Mouse (Mus musculus) heart, embryonic 14.5 days (tissue): Measurements from ENCODE around the gene Samd14. TPM values are rescaled to one million over a fixed set of nuclear protein-coding genes. Genes with fewer than 3 reads are reported as not detected.

Experiments used
- ATAC-seq: fragments of 200-750 bp; cut with Nextera tagmentation; 2 replicates; pipeline ENCODE4 v1.8.0; 2017; ENCODE audit warnings: low read depth, moderate TSS enrichment; ENCODE audit not compliant: insufficient number of reproducible peaks, insufficient read depth, low FRiP score
- H3K27ac ChIP-seq, 2 experiments: fragments of 200-500 bp in 1 of 2; fragments of 300-500 bp in 1 of 2; sonication (generic) in 1 of 2; replicated peaks in 1 of 2; 2 replicates each; pipeline ENCODE4 v1.5.1; 2012 to 2014; ENCODE audit warnings: low read depth in 2 of 2, low read length in 2 of 2, control low read depth in 1 of 2, mild to moderate bottlenecking in 1 of 2, mixed read lengths in 1 of 2; ENCODE audit not compliant: control insufficient read depth in 1 of 2, insufficient read depth in 1 of 2
- H3K27me3 ChIP-seq: fragments of 300-500 bp; sonication (generic); 2 replicates; pipeline ENCODE4 v1.6.1; 2014; ENCODE audit warnings: mild to moderate bottlenecking, low read length, control low read depth; ENCODE audit not compliant: control insufficient read depth, insufficient read depth
- H3K36me3 ChIP-seq: fragments of 300-500 bp; sonication (generic); 2 replicates; pipeline ENCODE4 v1.6.1; 2014; ENCODE audit warnings: mild to moderate bottlenecking, control low read depth, low read length, mixed read lengths; ENCODE audit not compliant: control insufficient read depth, insufficient read depth
- H3K4me1 ChIP-seq, 2 experiments: fragments of 200-500 bp in 1 of 2; fragments of 300-500 bp in 1 of 2; sonication (generic) in 1 of 2; 2 replicates each; pipeline ENCODE4 v1.6.1; 2012 to 2014; ENCODE audit warnings: low read length in 2 of 2, control low read depth in 1 of 2, mixed read lengths in 1 of 2; ENCODE audit not compliant: control insufficient read depth in 2 of 2, insufficient read depth in 2 of 2
- H3K4me2 ChIP-seq: fragments of 300-500 bp; sonication (generic); 2 replicates; pipeline ENCODE4 v1.6.1; 2014; ENCODE audit warnings: mild to moderate bottlenecking, low read length
- H3K4me3 ChIP-seq, 2 experiments: fragments of 200-500 bp in 1 of 2; fragments of 300-500 bp in 1 of 2; sonication (generic) in 1 of 2; 2 replicates each; pipeline ENCODE4 v1.5.1; 2012 to 2014; ENCODE audit warnings: low read length in 2 of 2, mild to moderate bottlenecking in 2 of 2, control low read depth in 1 of 2, low read depth in 1 of 2, moderate library complexity in 1 of 2; ENCODE audit not compliant: control insufficient read depth in 1 of 2, insufficient read depth in 1 of 2
- H3K9ac ChIP-seq: fragments of 300-500 bp; sonication (generic); 2 replicates; pipeline ENCODE4 v1.6.1; 2014; ENCODE audit warnings: mild to moderate bottlenecking, low read length
- H3K9me3 ChIP-seq: fragments of 300-500 bp; sonication (generic); 2 replicates; pipeline ENCODE4 v1.6.1; 2016; ENCODE audit warnings: low read length, control low read depth; ENCODE audit not compliant: control insufficient read depth
- WGBS: fragments of 180-500 bp; shearing (Covaris S2); extraction: QIAGEN DNeasy Blood & Tissue Kit; methylation state at CpG from one replicate; pipeline ENCODE4 v1.1.7; 2014; 5-methylcytosine and 5-hydroxymethylcytosine counted together
- polyA plus RNA-seq: library from polyadenylated mRNA; unstranded; fragments of >200 nt; fragmentation: Nextera tagmentation; extraction: Ambion mirVana; gene quantifications from 2 replicates; pipeline ENCODE4 v1.2.1, GENCODE M21; 2014

Samd14 gene
- polyA plus RNA-seq, 1 experiment from 2014 or later, result 10.1 TPM

GRCm38 (mm10) chr11:95044185-95044870 is 34.6 kb downstream of the Samd14 start:
- no peaks in the 10 kb centered on the region for H3K27me3 ChIP-seq
- H3K27ac ChIP-seq, result no peak overlapping the region
- no peak overlapping the region for H3K9ac ChIP-seq
- peaks cover 6 to 12% of the 10 kb centered on the region in 2 experiments for H3K4me1 ChIP-seq
- H3K36me3 ChIP-seq, result peaks cover 24% of the 10 kb centered on the region
- no peak for ATAC-seq
- no peak overlapping the region for H3K4me2 ChIP-seq
- no peaks in the 10 kb centered on the region for H3K9me3 ChIP-seq
- H3K4me3 ChIP-seq, result no peak overlapping the region
- WGBS, result 58% methylated on average over 11 of the region's 13 CpGs

DNA sequence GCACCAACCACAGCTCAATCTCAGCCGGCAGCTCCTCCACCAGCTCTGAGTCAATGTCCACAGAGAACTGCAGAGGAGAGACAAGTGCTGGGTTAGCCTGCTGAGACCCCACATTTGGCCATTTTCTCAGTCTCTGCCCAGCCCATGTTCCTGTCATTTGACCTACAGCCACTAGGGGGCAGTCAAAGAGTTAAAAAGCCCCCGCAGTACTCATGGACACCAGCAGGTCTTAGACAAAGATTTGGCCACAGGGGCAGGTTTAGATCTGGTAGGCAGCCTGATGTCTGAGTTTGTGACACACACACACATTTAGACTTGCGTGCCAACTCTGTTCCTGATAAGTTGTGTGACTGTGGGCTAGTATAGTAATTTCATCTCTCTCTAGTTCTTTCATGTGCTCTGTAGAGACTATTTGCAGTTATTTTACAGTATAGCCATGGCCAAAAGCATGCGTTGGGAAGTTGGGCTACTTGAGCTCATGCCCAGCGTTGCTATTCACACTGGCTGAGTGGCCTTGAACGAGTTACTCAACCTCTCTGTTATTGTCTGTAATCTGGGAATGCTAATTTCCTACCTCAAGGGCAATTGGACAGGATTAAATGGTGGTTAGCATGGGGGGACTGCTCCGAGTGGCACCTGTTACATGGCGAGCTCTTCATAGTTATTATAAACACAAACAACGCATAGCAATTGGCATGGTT is 37.5 kb downstream of the Samd14 start:
- Histone ChIP-seq H3K9ac (no peak overlapping the region), H3K4me1 (no peaks in the 10 kb centered on the region), H3K4me3 (no peak overlapping the region), H3K4me2 (no peak overlapping the region), H3K27ac (no peak overlapping the region), H3K36me3 (peaks cover 41% of the 10 kb centered on the region), H3K9me3 (no peaks in the 10 kb centered on the region), H3K27me3 (no peaks in the 10 kb centered on the region)
- no peak for ATAC-seq
- 51% methylated on average over 9 of the region's 9 CpGs for WGBS

GRCm38 (mm10) chr11:95053062-95053461 is 43.4 kb downstream of the Samd14 start:
- Histone ChIP-seq H3K27me3 (no peaks in the 10 kb centered on the region), H3K4me3 (no peak overlapping the region), H3K36me3 (peaks cover 69% of the 10 kb centered on the region), H3K27ac (no peak overlapping the region), H3K4me1 (no peaks in the 10 kb centered on the region), H3K9ac (no peak overlapping the region), H3K9me3 (no peaks in the 10 kb centered on the region), H3K4me2 (no peak overlapping the region)
- 55% methylated on average over 9 of the region's 9 CpGs for WGBS
- ATAC-seq, result no peak

DNA sequence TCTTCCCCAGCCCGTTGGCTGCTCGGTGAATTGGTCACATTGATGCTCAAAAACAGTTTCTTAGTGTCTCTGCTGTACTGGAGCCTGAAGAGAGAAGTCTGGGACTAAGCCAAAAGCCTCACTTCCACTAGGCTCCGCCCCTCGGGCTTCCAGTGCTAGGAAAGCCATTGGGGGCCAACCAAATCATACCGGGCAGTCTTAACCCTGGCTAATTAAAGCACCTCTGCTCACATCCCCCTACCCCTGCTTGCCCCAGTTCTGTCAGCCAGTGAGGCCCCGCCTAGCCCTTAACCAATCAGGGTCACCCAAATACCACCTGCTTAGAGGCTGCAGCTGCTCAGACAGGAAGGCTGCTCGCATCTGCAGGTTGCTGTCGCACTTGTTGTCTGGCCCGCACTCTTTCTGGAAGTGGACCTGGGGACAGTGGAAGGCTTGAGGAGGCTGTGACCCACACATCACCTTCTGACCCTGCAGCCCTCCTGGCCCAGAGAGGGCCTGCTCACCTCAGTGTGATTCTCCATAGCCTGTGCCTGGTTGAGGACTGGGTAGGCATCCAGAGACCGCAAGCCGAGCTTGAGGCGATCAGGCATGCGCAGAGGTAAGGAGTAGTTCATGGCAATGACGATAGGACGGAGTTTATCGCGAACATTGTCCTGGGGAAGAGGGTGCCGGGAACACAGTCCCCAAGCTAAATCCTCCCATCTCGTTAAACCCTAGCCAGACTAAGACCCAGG is 47.3 kb downstream of the Samd14 start:
- Histone ChIP-seq H3K27me3 (no peaks in the 10 kb centered on the region), H3K4me2 (no peak overlapping the region)
- 43% methylated on average over 19 of the region's 19 CpGs for WGBS

DNA sequence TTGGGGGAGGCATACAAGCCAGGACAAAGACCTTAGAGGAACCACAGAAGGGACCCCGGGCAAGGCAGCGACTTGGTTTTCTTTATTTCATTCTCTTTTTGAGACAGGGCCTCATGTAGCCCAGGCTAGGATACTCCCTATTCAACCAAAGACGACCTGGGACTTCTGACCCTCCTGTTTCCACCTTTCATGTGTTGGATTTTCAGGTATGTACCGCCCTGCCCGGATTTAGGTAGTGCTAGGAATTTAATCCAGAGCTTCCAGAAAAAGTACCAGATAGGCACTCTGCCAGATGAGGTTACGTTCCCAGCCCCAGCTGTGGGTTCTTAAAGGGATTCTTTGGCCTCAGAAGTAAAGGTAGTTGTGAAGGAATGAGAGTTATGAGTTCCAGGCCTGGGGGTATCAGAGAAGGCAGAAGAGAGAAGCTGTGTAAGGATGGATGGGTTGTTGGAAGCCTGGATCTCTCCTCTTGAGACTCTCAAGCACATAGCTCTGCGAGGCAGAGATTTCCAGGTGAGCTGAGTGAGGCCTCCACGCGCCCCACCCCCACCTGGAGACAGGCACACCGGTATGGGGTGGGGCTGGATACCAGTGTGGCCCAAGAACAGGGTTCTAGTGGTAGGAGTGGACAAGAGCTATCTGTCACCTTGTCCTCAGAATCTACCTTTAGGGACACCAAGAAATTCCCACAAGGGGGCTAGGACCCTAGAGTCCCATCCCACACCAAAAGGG is 59.7 kb downstream of the Samd14 start:
- no peak overlapping the region for H3K4me3 ChIP-seq
- H3K9ac ChIP-seq, result no peak overlapping the region; the same call in 1 of the 2 replicates
- H3K4me1 ChIP-seq, result peaks cover 46 to 61% of the 10 kb centered on the region in 2 experiments
- H3K27ac ChIP-seq, result peak overlapping the region in 1 of 2 experiments; percentile 91; a peak in 2 of 4 replicates
- peaks cover 13% of the 10 kb centered on the region for H3K36me3 ChIP-seq
- no peak for ATAC-seq
- 65% methylated on average over 10 of the region's 10 CpGs for WGBS
- H3K9me3 ChIP-seq, result no peaks in the 10 kb centered on the region
- H3K27me3 ChIP-seq, result no peaks in the 10 kb centered on the region
- no peak overlapping the region for H3K4me2 ChIP-seq

More for the DNA sequence above, 47.3 kb downstream of the Samd14 start:
- no peak overlapping the region for H3K4me3 ChIP-seq
- peaks cover 77% of the 10 kb centered on the region for H3K36me3 ChIP-seq
- H3K9me3 ChIP-seq, result no peaks in the 10 kb centered on the region
- H3K9ac ChIP-seq, result no peak overlapping the region
- H3K4me1 ChIP-seq, result no peaks in the 10 kb centered on the region
- 0 out of 2 replicates have a peak, but pooled peaks have one; percentile 27 for ATAC-seq
- no peak overlapping the region for H3K27ac ChIP-seq

- Histone ChIP-seq H3K9ac (peak overlapping the region; percentile 50), H3K4me1 (peaks cover 56 to 71% of the 10 kb centered on the region in 2 experiments), H3K4me2 (peak overlapping the region; percentile 48), H3K27ac (peak overlapping the region; percentile 86 to 91), H3K4me3 (no peak overlapping the region), H3K27me3 (no peaks in the 10 kb centered on the region), H3K9me3 (no peaks in the 10 kb centered on the region), H3K36me3 (peaks cover 6% of the 10 kb centered on the region)
- ATAC-seq, result no peak
- 34% methylated on average over 8 of the region's 8 CpGs for WGBS
Measured at GRCm38 (mm10) chr11:95070140-95071107, 60.7 kb downstream of the Samd14 start.
